In the genomic region with DNA sequence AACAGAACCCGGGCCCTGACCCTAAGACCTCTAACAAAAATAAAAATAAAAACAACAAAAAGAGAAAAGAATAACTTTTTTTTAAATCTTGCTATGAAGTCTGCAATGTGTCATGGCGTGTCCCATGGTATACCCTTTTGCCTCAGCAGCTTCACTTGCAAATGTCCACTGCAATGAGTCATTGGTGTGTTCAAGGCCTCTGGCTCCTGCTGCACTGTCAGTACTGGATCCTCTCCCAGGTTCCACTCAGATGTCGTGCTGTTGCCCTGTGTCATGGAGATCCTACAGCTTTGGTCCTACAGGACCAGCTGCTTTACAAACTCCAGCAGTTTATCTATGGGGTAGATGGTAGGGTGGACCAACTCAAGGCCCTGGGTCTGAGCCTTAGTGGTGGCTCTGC, we compare ENCODE assay signal across 13 mouse cellular contexts.
"Had no signal": no experiment of that assay in that cellular context is flagged by ENCODE, and none has a peak within 500 bp of the region (broad histone marks: within the 10 kb centered on the region; RNA-seq: fewer than 3 reads in every experiment).

No protein-coding gene starts in this region.

- DNase-seq: gastrocnemius, postnatal 14 days; gastrocnemius, postnatal 36 days; heart, adult 2 months; heart, postnatal 14 days; heart, postnatal 36 days; kidney, adult 18-20 months; kidney, adult 8-10 months; kidney, postnatal 10 days; kidney, postnatal 25 days; layer of hippocampus, adult 9-11 months; layer of hippocampus, postnatal 36 days; liver; liver, embryonic 13.5 days had no signal
